Mouse (Mus musculus) induced T-regulatory cell, adult 2 months (primary cell): Measurements from ENCODE around the gene Pacs1.
"Not testable (repeated sequence)": the region's sequence is repeated elsewhere in the genome, so short reads cannot be mapped to it uniquely, and the experiment has no call there.

Source experiments
- DNase-seq: peaks from one replicate; pipeline ENCODE4 v3.0.0-alpha.2; 2012; ENCODE audit warnings: low read depth

Pacs1 gene

DNA sequence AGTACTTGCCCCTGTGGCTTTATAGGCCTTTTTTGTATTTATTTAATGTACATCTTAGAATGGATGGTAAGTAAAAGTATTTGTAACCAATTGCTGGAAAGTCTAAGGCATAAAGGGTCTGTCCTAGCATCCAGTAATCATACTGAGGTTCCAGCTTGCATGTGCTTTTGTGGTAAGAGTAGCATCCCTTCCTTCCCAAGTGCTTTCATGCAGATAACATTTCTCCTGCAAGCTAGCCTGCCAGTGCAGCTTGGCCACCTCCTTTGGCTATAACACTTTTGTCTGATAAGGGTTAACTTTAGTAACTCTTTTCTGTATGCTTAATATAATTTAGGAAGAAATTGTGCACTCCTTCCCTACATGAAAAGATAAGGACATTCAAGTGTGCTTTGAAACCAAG lies 4.9 kb downstream of the Pacs1 start:
- DNase-seq = no peak

GRCm38 (mm10) chr19:5267015-5267414 lies 5.9 kb downstream of the Pacs1 start:
- DNase-seq = no peak

- DNase-seq = peak; percentile 85
Measured at GRCm38 (mm10) chr19:5257140-5257539, 15.8 kb downstream of the Pacs1 start.

DNA sequence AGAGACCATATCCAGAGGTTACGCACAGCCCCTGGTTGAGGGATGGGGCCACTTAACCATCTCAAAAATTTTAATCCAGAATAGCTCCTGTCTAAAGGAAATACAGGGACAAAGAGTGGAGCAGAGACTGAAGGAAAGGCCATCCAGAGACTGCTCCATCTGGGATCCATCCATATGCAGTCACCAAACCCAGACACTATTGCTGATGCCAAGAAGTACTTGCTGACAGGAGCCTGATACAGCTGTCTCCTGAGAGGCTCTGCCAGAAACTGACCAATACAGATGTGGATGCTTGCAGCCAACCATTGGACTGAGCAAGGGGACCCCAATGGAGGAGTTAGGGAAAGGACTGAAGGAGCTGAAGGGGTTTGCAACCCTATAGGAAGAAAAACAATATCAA lies 35.9 kb downstream of the Pacs1 start:
- DNase-seq = not testable (repeated sequence)

GRCm38 (mm10) chr19:5232696-5233095 lies 40.2 kb downstream of the Pacs1 start:
- DNase-seq = no peak

DNA sequence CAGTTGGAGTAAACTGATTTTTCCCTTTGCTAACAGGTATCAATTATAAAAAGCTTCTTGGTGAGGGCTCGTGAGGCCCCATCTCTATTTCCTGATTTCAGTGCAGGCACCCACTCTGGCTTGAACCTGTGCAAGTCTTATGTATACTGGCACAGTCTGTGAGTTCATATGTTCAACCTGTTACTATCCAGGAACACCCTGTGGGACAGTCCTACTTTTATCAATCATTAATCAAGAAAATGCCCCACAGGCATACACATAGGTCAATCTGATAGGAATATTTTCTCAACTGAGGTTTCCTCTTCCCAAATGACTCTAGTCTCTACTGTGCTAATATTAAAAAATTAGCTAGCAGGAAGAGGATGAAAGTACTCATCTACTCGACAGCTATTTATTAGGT lies 42.8 kb downstream of the Pacs1 start:
- no peak for DNase-seq

- no peak for DNase-seq
Measured at GRCm38 (mm10) chr19:5224624-5225023, 48.3 kb downstream of the Pacs1 start.

DNA sequence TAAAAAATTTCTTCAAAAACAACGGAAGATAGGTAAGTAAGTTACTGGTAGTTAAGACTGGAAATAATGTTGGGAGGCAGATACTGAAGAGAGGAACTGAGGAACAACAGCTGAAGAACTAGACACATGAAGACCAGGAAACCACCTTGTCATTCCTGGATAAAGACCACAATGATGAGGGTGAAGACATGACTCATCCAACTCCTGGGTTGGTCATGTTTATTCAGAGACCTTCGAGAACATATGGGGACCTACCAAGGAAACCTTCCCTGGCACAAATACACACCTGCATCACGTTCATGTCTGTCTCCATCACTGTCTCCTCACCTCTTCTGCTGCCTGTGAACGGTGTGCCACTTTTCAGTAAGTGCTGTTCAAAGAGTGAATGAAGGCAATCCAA lies 48.8 kb downstream of the Pacs1 start:
- no peak for DNase-seq

GRCm38 (mm10) chr19:5221926-5222325 lies 51.0 kb downstream of the Pacs1 start:
- no peak for DNase-seq

GRCm38 (mm10) chr19:5221219-5221723 lies 51.6 kb downstream of the Pacs1 start:
- DNase-seq = not testable (repeated sequence)

DNA sequence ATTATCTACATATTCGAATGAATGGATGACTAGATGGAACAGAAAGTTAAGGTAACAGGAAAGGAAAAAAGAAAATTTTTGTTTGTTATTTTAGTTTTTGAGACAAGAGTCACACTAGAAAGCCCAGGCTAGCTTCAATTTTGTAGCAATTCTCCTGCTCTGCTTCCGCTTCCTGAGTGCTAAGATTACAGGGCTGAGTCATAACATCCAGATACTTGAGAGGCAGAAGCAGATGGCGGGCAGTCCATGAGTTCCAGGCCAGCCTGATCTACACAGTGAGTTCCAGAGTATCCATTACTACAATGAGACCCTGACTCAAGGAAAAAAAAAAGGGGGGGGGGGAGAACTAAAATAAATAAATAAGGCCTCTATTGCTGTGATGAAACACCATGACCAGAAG lies 52.5 kb downstream of the Pacs1 start:
- no peak for DNase-seq

- DNase-seq = no peak
Measured at GRCm38 (mm10) chr19:5201691-5202090, 71.2 kb downstream of the Pacs1 start.

- DNase-seq = peak; percentile 46
Measured at GRCm38 (mm10) chr19:5200617-5201016, 72.3 kb downstream of the Pacs1 start.

- no peak for DNase-seq
Measured at GRCm38 (mm10) chr19:5198553-5198952, 74.4 kb downstream of the Pacs1 start.

- peak; percentile 87 for DNase-seq
Measured at GRCm38 (mm10) chr19:5195417-5196035, 77.4 kb downstream of the Pacs1 start.

GRCm38 (mm10) chr19:5192397-5192796 lies 80.5 kb downstream of the Pacs1 start:
- DNase-seq = no peak

DNA sequence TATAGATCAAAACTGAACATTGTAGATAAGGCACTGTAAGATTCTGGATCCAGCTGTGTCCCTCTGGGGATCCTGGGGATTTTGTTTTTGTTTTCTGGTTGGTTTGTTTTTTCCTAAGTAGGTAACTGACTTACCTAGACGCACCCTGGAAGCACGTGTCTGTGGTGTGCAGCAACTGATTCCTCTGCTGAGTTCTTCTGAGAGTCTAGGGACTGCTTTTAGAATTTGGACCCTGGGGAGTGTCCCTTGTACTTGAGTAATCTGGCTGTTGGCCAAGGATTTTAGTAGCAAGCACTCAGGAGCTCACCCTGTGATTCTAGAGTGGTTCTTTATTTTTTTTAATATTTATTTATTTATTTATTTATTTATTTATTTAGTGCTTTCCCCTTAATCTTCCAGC lies 85.5 kb downstream of the Pacs1 start:
- DNase-seq = no peak

- no peak for DNase-seq
Measured at GRCm38 (mm10) chr19:5181926-5182325, 91.0 kb downstream of the Pacs1 start.

DNA sequence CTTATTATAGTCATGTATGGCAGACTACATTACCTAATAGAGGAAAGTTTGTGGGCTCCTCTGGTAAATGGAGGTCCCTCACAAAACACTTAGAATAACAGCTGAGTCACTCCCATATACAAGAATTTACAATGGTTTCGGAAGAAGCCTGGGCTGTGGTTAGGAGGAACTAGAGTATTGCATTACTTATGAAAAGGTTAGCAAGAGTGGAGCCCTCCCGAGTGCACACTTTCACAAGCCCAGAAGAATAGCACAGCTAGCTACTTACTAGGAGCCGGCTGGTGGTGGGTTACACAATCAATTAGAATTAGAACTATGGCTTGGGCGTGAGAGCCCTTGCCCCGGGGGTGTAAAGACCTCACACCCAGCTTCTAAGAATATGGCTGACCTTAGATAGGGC lies 94.3 kb downstream of the Pacs1 start:
- no peak for DNase-seq

DNA sequence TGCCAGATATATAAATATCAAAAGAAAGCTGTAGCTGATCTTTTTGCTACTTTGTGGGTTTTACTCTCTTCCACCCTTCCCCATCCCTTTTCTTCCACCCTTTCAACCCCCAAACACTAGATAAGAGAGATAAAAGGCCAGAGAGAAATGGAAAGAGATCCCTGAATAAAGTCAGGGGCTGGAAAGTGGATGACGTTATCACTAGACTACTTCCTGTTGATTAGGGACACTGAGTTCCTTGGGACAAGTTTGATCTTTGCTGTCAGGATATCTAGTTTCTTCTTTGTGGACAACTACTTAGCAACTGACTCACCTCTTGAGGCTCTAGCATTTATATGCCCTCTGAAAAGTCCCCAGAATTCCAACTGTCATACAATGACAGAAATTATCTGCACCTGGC lies 102.5 kb downstream of the Pacs1 start:
- DNase-seq = no peak

DNA sequence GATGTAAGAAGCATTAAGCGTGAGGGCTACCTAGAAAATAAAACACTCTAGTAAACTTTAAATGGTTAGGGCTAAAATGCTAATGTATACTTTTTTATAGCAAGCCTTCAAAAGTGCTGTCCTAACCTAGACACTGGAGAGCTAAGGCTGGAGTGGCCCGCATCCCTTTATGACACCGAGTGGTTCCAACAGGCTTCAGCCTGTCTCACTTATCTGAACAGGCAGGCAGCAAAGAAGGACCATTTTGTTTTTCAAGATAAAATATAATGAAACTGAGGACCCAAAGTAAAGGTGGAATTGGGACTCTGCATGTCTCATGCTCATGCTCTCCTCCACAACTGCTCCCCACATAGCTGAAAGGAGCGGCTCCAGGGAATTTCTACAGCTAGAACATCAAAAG lies 105.4 kb downstream of the Pacs1 start:
- DNase-seq = no peak

- peak; percentile 62 for DNase-seq
Measured at GRCm38 (mm10) chr19:5164380-5164779, 108.5 kb downstream of the Pacs1 start.

- DNase-seq = no peak
Measured at GRCm38 (mm10) chr19:5161913-5162312, 111.0 kb downstream of the Pacs1 start.

GRCm38 (mm10) chr19:5152261-5152660 lies 120.7 kb downstream of the Pacs1 start:
- DNase-seq = no peak
